Mouse (Mus musculus): Measurements from ENCODE around the gene Gm21762. TPM values are rescaled to one million over a fixed set of nuclear protein-coding genes. Genes with fewer than 3 reads are reported as not detected.
A peak's percentile ranks its signal among the peaks of the same experiment; 100 is the strongest.
"Not testable (repeated sequence)": the region's sequence is repeated elsewhere in the genome, so short reads cannot be mapped to it uniquely, and the experiment has no call there.

The Gm21762 gene
- total RNA-seq (2014; rRNA removed) = not detected in 2 replicates
- not detected in 2 replicates for polyA plus RNA-seq (2015; fragmentation: Nextera tagmentation; extraction: Ambion mirVana)

- H3K9me3 ChIP-seq (ENCODE audit: low read length); ATAC-seq; H3K4me3 ChIP-seq (ENCODE audit: low read length); DNase-seq (ENCODE audit: low spot score); H3K4me2 ChIP-seq (ENCODE audit: low read depth, low read length); H3K27me3 ChIP-seq (ENCODE audit: insufficient read depth, low read length); H3K9ac ChIP-seq (replicated peaks; ENCODE audit: low read length); H3K27ac ChIP-seq; H3K36me3 ChIP-seq (ENCODE audit: insufficient read depth, low read length); H3K4me1 ChIP-seq (ENCODE audit: insufficient read depth, low read length): not testable (repeated sequence)
- WGBS = no CpG with 5 or more reads among the region's 2 CpGs
Observed at GRCm38 (mm10) chr13:120215847-120216246, at the start of gene Gm21762. TSS of gene Gm21762 (minus strand) at chr13:120215947.

GRCm38 (mm10) chr13:120262870-120263269 lies 47.1 kb upstream of the Gm21762 start, which contains the start of gene AF067061:
TSS of gene AF067061 (plus strand) at chr13:120263114.
- H3K27me3 ChIP-seq (ENCODE audit: insufficient read depth, low read length); H3K36me3 ChIP-seq (ENCODE audit: insufficient read depth, low read length); H3K27ac ChIP-seq; H3K4me3 ChIP-seq (ENCODE audit: low read length); DNase-seq (ENCODE audit: low spot score); H3K9me3 ChIP-seq (ENCODE audit: low read length); H3K4me1 ChIP-seq (ENCODE audit: insufficient read depth, low read length); H3K9ac ChIP-seq (replicated peaks; ENCODE audit: low read length); ATAC-seq; H3K4me2 ChIP-seq (ENCODE audit: low read depth, low read length): not testable (repeated sequence)
- 92% methylated on average over 2 of the region's 2 CpGs for WGBS

- not testable (repeated sequence) for H3K9ac ChIP-seq (replicated peaks; ENCODE audit: low read length); H3K27me3 ChIP-seq (ENCODE audit: insufficient read depth, low read length); H3K27ac ChIP-seq; H3K4me3 ChIP-seq (ENCODE audit: low read length); H3K9me3 ChIP-seq (ENCODE audit: low read length); H3K36me3 ChIP-seq (ENCODE audit: insufficient read depth, low read length); H3K4me1 ChIP-seq (ENCODE audit: insufficient read depth, low read length); ATAC-seq; H3K4me2 ChIP-seq (ENCODE audit: low read depth, low read length); DNase-seq (ENCODE audit: low spot score)
- WGBS = 69% methylated on average over 3 of the region's 3 CpGs
Observed at GRCm38 (mm10) chr13:120259718-120260117, 44.0 kb upstream of the Gm21762 start.

- ATAC-seq; DNase-seq (ENCODE audit: low spot score): not testable (repeated sequence)
- WGBS = 90% methylated on average over 3 of the region's 3 CpGs
Observed at GRCm38 (mm10) chr13:120258817-120259658, 43.3 kb upstream of the Gm21762 start.

GRCm38 (mm10) chr13:120251208-120251924 lies 35.6 kb upstream of the Gm21762 start:
- not testable (repeated sequence) for H3K27ac ChIP-seq; DNase-seq (ENCODE audit: low spot score); H3K9ac ChIP-seq (replicated peaks; ENCODE audit: low read length); H3K4me2 ChIP-seq (ENCODE audit: low read depth, low read length); H3K27me3 ChIP-seq (ENCODE audit: insufficient read depth, low read length); ATAC-seq; H3K9me3 ChIP-seq (ENCODE audit: low read length); H3K4me1 ChIP-seq (ENCODE audit: insufficient read depth, low read length); H3K36me3 ChIP-seq (ENCODE audit: insufficient read depth, low read length); H3K4me3 ChIP-seq (ENCODE audit: low read length)
- WGBS = 78% methylated on average over 2 of the region's 3 CpGs

More at GRCm38 (mm10) chr13:120258817-120259658, 43.3 kb upstream of the Gm21762 start:
- not testable (repeated sequence) for H3K4me2 ChIP-seq (ENCODE audit: low read depth, low read length); H3K4me1 ChIP-seq (ENCODE audit: insufficient read depth, low read length); H3K9me3 ChIP-seq (ENCODE audit: low read length); H3K4me3 ChIP-seq (ENCODE audit: low read length); H3K9ac ChIP-seq (replicated peaks; ENCODE audit: low read length); H3K27ac ChIP-seq; H3K27me3 ChIP-seq (ENCODE audit: insufficient read depth, low read length); H3K36me3 ChIP-seq (ENCODE audit: insufficient read depth, low read length)

GRCm38 (mm10) chr13:120238811-120239210 lies 23.1 kb upstream of the Gm21762 start, which contains the start of gene Gm21731:
TSS of gene Gm21731 (plus strand) at chr13:120239111.
- H3K9me3 ChIP-seq (ENCODE audit: low read length); H3K4me2 ChIP-seq (ENCODE audit: low read depth, low read length); H3K27me3 ChIP-seq (ENCODE audit: insufficient read depth, low read length); ATAC-seq; H3K4me1 ChIP-seq (ENCODE audit: insufficient read depth, low read length); H3K4me3 ChIP-seq (ENCODE audit: low read length); H3K27ac ChIP-seq; H3K9ac ChIP-seq (replicated peaks; ENCODE audit: low read length); DNase-seq (ENCODE audit: low spot score); H3K36me3 ChIP-seq (ENCODE audit: insufficient read depth, low read length): not testable (repeated sequence)

- not testable (repeated sequence) for H3K36me3 ChIP-seq (ENCODE audit: insufficient read depth, low read length); H3K4me1 ChIP-seq (ENCODE audit: insufficient read depth, low read length); H3K9ac ChIP-seq (replicated peaks; ENCODE audit: low read length); H3K4me3 ChIP-seq (ENCODE audit: low read length); H3K27me3 ChIP-seq (ENCODE audit: insufficient read depth, low read length); DNase-seq (ENCODE audit: low spot score); H3K4me2 ChIP-seq (ENCODE audit: low read depth, low read length); H3K27ac ChIP-seq; H3K9me3 ChIP-seq (ENCODE audit: low read length); ATAC-seq
- WGBS = 78% methylated on average over 13 of the region's 25 CpGs
Observed at GRCm38 (mm10) chr13:120232447-120233049, 16.8 kb upstream of the Gm21762 start.

- not testable (repeated sequence) for H3K4me3 ChIP-seq (ENCODE audit: low read length); H3K27ac ChIP-seq; H3K4me2 ChIP-seq (ENCODE audit: low read depth, low read length); H3K36me3 ChIP-seq (ENCODE audit: insufficient read depth, low read length); H3K27me3 ChIP-seq (ENCODE audit: insufficient read depth, low read length); DNase-seq (ENCODE audit: low spot score); H3K4me1 ChIP-seq (ENCODE audit: insufficient read depth, low read length); H3K9ac ChIP-seq (replicated peaks; ENCODE audit: low read length); H3K9me3 ChIP-seq (ENCODE audit: low read length)
- WGBS = 94% methylated on average over 17 of the region's 17 CpGs
- 0 out of 2 replicates have a peak, but pooled peaks have one; percentile 24 for ATAC-seq
Observed at GRCm38 (mm10) chr13:120231798-120232197, 16.1 kb upstream of the Gm21762 start.

GRCm38 (mm10) chr13:120223012-120223659 lies 7.4 kb upstream of the Gm21762 start:
- not testable (repeated sequence) for H3K9ac ChIP-seq (replicated peaks; ENCODE audit: low read length); H3K4me2 ChIP-seq (ENCODE audit: low read depth, low read length); DNase-seq (ENCODE audit: low spot score); H3K9me3 ChIP-seq (ENCODE audit: low read length); H3K4me1 ChIP-seq (ENCODE audit: insufficient read depth, low read length); H3K27me3 ChIP-seq (ENCODE audit: insufficient read depth, low read length); ATAC-seq; H3K27ac ChIP-seq; H3K4me3 ChIP-seq (ENCODE audit: low read length); H3K36me3 ChIP-seq (ENCODE audit: insufficient read depth, low read length)
- 94% methylated on average over 16 of the region's 25 CpGs for WGBS
